Mouse (Mus musculus) lung, postnatal 14 days (tissue): ENCODE measurements around the gene Smad3.

Source experiments
- DNase-seq: peaks from one replicate; pipeline ENCODE4 v3.0.0; 2021

Smad3 gene

DNA sequence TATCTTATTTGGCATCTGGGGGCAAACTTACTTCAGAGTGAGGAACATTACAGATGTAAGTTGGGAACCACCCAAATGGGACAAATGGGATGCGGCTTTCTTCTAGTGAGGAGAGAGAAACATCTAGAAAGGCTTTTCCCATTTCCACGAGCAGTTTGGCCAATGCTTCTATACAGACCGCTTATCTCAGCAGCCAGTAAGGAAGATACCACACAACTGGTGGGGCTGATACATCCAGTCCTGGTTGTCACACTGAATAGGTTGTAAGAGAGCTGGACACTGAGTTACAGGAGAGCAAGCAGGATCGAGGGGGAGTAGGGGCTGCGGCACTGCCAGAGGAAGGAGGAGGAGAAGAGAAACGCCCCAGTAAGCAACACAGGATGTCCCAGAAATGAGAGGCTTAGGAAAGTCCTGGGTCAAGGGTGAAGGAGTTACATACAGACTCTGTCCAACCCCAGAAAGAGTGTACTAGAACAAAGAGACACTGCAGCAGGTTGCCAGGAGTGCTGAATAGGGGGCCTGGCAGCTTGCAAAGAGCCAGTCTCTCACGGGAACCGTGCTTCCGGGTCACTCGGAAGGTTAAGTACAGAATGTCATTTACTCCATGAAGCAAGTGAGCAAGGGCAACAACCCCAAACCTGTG lies 61.2 kb downstream of the Smad3 start:
- DNase-seq, result no peak

DNA sequence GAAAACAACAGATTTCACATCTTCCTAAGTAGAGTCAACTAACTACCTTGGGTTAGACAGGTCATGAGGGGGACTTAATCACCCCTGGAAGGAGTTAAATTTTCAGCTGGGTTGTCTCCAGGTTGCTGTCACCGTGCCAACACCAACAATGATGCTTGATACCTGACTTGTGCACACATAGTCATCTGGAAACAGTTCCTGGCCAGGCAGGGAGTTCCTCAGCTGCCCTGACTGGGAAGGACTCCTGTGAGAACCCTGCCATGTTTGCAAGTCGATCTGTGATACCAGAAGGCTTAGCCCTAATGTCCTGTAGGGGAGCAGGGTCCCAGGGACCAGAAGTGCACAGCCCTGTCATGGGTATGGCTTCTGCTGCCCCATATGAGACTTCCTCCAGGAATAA lies 65.8 kb downstream of the Smad3 start:
- no peak for DNase-seq

DNA sequence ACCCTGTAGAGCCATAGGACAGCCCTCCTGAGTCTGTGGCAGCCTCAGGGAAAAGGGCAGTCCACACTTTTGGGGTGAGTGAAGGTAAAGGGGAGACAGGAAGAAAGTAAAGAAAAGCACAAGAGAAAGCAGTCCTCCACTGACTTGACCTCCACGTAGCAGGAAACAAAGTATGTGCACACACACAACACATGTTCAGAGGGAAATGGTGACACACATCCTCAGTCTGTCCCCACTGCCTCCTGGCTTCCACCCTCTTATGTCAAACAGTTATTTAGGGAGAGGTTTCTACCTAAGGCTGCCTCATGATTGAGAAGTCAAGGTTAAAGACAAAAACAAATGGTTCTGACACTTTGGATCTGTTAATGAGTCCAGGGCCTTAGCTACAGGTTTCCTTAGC lies 67.3 kb downstream of the Smad3 start:
- no peak for DNase-seq

DNA sequence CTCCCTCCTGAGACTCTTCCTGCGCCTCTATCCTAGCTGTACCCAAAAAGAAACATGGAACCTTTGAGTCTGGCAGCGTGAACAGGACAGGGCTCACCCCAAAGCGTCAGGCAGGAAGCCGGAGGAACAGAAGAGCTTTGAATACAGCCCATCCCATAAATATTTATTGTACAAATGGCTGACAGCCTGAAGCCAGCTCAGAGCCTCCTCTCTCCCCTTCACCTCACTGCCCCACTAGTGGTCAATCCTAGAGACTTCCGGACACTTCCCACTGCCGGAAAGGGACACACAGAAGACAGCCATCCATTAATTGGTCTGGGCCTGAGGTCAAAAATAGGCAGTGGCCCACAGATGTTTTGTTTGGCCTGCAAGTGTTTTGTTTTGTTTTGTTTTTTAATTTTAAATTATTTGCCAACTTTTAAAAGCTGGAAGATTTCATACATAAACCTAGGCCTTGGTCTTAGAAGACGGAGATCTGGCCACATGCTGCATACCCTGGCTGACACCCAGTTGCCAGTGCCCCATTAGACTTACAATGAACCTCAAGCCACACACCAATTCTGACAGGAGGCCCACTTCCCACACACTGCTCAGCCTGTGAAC lies 70.3 kb downstream of the Smad3 start:
- DNase-seq, result peak; percentile 39

DNA sequence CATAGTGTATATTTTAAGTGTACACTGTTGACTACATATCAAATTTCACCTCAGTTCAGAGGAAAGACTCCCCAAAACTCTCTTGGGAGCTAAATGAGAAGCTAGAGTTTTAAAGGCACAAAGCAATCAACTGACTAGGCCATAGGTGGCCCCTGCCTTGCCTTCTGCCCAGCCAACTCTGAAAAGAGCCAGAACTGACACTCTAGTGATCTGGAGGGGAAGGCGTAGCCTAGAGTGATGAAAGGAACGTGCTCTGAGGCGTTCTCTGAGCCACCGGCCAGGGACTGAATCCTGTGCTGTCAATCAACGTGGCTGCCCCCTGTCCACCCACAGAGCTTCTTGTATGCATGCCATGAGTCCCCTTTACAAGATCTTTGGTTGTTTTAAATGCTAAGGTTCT lies 72.4 kb downstream of the Smad3 start:
- no peak for DNase-seq

DNA sequence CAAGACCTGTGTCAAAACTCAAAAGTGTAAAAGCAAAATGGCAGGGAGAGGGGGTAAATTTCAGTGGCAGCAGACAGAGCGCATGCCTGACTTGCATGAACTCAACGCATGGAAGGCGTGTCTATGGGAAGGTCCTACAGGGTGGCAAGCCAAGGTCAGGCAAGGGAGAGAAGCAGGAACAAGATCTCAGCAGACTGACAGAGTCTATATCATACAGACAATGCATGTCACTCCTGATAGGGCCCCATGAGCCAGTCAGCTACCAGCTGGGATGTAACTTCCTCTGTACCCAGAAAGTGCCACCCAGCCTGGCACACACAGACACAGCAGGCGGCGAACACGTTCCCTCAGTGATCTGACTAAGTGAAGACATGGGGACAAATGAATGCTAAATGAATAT lies 73.5 kb downstream of the Smad3 start:
- DNase-seq, result no peak

DNA sequence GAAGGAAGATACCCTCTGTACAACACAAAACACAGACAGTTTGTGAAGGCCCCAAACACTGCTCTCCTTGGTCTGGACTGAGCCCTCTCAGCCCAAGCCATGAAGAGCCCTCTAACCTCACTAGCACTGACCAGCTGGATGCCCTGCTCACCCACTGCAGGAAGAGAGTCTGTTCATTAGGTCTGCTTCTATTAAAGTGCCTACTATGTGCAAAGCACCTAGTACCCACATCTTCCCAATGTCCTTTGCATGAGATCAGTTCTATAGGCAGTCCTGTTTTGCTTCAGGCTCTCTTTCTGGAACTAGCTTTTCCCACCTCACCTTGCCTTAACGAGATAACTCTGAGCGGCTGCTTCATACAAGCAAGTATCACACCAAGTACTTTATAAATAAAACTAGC lies 74.9 kb downstream of the Smad3 start:
- DNase-seq, result no peak

DNA sequence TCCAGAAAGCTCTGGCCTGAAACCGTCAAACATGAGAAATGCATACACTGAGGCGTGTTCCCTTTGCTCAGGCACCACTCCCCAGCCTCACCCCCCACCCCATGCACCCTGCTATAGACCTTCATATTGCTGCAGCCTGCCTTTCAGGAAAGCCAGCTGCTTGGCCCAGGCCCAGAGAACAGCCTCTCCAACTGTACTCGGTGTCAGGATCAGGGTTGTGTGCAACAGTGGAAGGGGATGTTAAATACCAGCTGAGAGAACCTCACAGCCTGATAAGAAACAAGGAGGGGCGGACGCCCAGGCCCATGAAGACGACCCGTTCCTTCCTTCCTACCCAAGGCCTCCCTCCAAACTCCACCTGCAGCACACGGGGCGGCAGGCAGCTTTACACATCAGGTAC lies 75.5 kb downstream of the Smad3 start:
- DNase-seq, result no peak

DNA sequence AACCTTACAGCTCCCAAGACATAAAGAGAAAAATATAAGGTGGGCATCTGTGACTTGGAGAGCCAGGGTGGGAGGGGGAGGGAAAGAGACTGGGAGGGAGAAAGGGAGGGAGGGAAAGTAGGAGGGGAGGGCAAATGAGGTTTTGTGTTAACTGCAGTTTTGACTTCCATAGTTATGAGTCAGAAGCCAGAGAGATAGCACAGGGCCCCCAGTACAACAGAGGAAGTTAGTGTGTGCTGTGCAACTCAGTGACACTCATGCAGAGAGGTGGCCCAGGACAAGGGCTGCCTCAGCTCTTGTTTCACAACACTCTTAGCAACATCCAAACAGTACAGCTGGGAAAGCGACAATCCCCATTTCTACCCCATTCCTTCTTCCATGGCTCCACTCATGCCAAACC lies 79.7 kb downstream of the Smad3 start:
- no peak for DNase-seq

DNA sequence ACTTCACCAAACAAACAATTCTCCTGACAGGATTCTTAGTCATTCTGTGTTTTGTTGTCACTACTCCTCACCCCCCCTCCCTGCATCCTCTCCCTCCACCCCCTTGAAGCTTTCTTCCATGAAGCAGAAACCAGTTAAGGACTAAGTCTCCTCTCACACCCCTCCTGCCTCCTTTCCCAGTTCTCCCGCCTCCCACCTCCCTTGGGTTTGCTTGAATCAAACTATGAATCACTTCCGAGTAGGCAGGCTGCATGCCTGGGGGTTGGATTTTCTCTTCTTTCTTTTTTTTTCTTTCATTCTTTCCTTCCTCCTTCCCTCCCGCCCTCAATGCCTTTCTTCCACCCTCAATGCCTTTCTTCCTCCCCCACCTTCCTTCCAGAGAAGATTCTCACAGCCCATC lies 80.2 kb downstream of the Smad3 start:
- no peak for DNase-seq

DNA sequence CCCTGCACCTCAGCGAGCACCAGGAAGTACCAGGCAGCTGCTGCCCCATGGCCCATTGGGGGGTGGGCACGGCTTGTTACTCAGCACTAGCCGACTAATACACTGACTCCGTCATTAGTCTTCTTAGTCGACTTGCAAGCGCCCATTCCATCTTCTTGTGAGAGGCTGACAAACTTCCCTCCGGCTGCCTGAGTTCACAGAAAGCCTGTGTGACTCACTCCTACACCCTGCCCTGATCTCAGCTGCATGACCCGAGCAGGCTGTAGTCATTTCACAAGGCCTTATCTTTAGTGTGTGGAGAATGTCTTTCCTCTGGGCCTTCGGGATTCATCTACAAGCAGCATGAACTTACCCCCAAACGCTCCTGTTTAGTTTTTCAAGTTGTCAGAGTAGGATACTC lies 83.2 kb downstream of the Smad3 start:
- DNase-seq, result no peak

DNA sequence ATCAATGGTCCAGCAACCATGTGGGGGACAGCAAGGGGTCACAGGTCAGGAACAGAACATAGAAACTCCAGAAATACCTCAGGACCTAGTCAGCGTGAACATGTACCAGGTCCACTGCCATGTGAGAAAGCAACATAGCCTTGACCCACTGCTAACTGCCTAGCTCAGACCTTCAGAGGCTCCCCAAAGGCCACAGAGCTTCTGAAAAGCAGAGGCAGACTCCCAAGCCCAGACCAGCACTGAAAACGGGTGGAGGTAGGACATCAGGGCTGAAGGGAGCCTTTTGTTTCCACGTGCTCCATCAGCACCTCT lies 84.3 kb downstream of the Smad3 start:
- DNase-seq, result no peak

DNA sequence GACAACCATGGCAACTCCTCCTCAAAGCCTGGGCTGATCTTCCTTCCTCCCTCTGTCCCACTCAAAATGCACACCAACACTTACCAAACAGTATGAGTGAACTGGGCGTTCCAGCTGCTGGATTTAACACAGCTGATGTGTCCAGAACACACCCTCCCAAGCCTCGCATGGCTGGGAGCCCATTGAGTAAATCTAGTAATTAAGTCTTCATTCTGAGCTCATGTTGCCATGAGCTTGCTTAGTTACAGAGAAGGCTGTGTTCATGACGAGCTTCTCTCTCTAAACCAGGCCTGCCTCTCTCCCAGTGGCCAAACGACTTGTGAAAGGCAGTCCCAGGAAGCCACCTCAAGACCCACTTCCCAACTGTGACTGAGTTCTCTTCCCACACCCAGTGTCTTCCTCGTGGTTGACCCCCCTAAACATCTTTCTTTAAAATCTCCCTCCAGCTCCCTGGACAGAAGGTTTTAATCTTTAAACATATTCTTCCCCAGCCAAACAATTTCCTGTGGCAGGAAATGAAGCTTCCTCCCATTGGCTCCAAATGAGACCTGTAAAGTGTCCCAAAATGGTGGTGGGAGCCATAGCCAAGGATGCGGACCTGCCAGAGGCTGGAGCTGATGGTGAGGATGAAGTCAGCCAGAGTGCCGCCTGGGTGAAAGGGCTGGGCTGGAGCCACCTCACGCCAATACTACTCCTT lies 84.8 kb downstream of the Smad3 start:
- DNase-seq, result peak; percentile 28

DNA sequence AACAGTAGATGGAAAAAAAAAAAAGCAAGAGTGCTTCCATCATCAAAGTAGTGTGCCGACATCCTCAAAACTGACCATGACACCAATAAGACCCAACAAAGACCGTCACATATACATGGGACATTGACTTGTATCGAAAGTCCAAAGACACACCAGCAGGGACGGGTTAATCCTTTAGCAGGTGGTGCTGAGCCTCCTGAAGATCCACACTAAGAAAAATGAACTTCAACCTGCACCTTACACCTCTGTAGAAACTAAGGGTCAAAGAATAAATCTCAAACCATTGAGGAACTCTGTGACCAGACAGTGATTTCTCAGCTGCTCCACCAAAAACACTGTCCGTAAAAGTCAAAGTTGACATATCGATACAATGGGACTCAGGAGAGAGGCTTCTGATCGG lies 88.0 kb downstream of the Smad3 start:
- no peak for DNase-seq

DNA sequence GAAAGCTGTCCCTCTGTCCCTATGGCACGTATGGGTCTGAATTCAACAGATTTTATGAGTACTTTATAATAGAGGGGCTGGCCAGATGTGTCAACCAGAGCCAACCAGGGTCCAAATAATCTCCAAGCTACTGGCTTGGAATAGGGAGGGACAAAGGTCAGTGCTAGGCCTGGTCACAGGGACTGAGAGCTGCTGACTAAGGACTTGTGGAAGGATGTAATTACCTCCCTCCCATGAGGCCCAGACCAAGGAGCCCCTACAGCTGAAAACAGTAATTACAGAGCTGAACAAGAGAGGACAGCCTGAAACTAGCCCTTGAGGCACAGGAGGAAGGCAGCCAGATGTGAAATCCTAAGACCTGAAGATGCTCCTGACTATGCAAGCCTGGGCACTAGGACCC lies 89.2 kb downstream of the Smad3 start:
- no peak for DNase-seq

DNA sequence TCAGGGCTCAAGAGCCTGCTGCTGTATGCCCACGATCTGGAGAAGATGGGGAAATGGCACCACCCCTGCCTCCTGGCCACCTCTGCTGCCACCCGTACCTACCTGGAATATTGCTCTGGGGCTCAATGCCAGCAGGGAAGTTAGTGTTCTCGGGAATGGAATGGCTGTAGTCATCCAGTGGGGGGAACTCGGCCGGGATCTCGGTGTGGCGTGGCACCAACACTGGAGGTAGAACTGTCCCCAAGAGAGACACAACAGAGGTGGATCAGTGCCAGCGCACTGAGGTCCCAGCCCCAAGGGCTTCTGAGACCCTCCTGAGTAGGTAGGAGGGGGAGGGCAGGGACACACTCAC lies 90.4 kb downstream of the Smad3 start:
- no peak for DNase-seq

DNA sequence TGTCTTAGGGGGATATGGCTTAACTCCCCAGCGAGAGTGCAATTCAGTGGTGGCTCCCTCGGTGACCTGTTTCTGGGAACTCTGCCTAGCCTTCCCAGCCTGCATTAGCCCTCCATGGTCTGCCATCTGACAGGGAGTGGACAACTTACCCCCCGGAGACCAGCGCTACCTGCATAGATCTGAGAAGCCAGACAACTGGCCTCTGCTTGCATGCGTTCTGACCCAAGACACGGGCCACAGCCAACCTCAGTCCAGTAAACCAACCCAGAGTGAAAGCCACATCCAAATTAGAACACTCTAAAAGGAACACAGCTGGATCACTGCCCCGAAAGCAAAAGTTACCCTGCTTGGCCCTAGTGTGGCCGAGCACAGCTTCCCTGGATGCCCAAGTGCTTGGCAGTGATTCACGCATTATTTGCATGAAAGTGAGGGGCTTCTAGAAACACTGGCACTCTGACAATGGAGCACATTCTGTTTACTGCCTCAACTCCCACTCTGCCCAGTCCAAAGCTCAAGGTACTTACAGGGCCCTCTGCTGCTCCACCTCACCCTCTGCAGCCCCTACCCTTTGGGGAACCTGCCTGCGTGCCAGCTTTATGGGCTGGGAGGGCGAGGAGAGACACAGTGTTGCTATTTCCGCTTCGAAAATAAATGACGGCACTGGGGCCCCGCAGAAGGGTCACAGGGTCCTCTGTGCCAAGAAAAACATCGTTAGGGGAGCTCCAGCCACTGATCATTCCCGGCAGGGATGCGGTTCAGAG lies 91.0 kb downstream of the Smad3 start:
- peak; percentile 37 for DNase-seq

DNA sequence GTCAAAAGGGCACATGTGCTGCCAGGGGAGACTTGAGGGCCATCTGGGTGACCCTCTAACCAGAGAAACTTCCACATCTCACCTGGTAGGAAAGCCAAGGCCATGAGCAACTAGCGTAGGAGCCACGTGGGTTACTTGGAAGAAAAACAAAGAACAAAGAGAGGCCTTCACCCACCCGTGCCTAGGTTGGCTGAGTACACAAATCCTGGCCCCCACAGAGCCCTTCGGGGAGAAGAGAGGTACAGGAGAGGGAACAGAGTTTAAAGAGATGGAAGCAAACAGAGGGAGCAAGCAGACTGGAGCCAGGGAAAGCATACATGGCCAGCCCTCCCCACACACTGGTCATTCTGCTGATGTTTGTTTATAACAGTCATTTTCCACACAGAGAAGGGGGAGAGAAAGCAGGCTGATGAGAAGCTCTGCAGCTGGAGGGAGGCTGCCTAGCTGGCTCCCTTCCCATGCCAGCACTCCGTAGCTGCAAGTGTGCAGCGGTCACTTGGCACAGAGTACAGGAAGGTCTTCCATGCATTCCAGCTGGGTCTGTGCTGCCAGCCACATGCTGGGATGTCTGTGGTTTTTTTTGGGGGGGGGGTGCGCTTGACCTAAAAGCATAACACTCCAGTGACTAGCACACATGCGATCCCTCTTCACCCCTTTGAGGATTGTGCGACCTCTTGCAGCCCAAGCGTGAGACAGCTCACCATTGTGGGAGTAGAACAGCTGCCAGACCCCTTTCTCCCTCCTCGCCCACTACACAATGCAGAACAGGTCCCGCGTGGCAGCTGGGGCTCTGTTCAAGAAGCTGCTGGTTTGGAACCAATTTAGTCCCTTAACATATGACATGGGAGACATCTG lies 92.8 kb downstream of the Smad3 start:
- no peak for DNase-seq

DNA sequence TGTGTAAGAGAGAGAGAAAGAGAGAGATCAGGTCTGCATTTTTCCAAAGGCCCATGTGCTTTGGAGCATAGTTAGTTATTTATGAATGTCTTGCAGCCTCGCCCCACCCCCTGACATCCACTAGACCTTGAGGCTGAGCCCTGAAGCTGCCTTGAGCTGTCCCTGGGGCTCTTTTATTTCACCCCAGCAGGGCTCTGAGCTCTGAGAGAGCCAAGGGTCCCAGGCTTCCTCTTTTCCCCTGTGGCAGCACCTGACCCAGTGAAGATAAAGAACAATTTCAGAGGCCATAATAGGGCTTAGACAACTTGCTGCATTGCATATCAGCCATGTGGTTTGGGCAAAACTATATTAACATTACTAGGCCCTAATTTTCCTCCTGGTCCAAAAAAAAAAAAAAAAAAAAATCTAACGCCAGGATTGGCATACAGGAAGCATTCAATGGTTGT lies 93.5 kb downstream of the Smad3 start:
- DNase-seq, result no peak

DNA sequence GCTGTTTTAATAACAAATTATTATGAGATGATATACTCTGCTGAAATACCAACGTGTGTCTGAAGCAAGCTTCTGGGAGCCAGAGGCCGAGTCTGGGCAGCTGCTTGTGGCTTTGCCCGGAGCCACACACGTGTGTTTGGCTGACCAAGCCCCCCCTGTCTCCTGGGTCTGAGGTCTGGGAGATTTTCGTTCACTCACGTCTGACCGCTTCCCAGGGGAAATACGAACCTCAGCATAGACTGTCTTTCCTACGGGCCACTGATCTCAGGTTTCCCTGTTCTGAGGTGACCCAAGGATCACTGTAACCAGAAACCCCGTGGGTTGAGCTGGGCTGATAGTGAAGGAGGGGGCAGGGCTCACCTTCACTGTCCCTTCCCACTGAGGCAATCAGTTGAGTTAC lies 94.6 kb downstream of the Smad3 start:
- DNase-seq, result no peak

DNA sequence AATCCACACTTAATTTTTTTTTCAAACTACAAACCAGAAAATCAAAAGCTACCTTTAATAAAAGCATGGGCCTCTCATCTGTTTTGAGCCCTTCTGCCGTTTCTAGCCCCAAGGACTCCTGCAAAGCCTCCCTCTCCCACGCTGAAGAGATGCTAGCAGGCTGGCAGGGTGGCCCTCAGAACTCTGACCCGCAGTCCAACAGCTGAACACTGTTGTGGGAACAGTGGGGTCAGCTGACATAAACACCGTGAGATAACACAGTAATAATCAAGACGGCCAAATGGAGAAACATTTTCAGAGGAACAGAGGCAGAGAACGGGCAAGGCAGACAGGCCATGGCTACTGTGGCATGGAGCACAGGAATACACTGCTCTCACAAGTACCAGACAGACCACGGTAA lies 95.0 kb downstream of the Smad3 start:
- no peak for DNase-seq

DNA sequence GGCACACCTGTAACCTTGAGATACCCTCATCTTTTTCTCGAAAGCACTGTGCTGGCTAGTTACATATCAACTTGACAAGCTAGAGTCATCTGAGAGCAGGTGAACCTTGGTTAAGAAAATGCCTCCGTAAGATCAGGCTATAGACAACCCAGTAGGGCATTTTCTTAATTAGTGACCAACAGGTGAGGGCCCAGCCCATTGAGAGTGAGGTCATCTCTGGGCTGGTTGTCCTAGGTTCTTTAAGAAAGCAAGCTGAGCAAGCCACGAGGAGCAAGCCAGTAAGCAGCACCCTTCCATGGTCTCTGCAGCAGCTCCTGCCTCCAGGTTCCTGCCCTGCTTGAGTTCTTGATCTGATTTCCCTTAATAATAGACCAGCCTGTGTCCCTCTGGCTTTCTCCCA lies 97.1 kb downstream of the Smad3 start:
- DNase-seq, result no peak

DNA sequence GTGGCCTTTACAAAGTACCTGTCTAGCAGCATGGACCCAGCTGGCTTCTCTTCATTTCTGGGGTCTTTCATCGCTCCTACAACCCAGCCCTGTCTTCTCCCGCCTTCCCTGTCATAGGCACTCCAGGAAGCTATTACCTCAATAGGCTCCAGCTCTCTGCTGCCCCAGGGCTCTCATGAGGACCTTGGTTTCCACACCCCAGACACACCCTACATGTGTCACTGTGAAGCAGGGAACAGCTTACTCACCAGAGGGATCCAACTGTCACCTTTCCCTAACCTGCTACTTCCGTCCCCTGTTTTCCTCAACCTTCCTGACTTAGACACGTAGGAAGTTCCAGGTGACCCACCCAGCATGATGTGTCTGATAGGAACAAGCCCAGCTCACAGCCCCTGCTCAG lies 97.7 kb downstream of the Smad3 start:
- no peak for DNase-seq
